Mouse (Mus musculus): Measurements from ENCODE around the gene Cck. TPM values are rescaled to one million over a fixed set of nuclear protein-coding genes. Genes with fewer than 3 reads are reported as not detected.

Gene Cck
- total and polyA plus RNA-seq, 2 experiments from 2014 or later, result 150 to 174 TPM

GRCm38 (mm10) chr9:121487216-121487615, 8.3 kb downstream of the Cck start:
- Histone ChIP-seq H3K36me3 (ENCODE audit: insufficient read depth) (no peaks in the 10 kb centered on the region), H3K4me1 (ENCODE audit: insufficient read depth) (peaks cover 3% of the 10 kb centered on the region), H3K27ac (ENCODE audit: low read depth, low read length) (no peak overlapping the region; the same call in 1 of the 2 replicates), H3K27me3 (ENCODE audit: insufficient read depth, low read length) (no peaks in the 10 kb centered on the region; the same call in 1 of the 2 replicates), H3K9ac (no peak overlapping the region), H3K4me2 (ENCODE audit: low read depth) (no peak overlapping the region), H3K4me3 (ENCODE audit: low read depth, low read length) (no peak overlapping the region), H3K9me3 (ENCODE audit: low read length) (peaks cover 3% of the 10 kb centered on the region; the same call in 1 of the 2 replicates)
- DNase-seq (no peak), ATAC-seq (peak; percentile 10; the same call in 1 of the 2 replicates)
- no peak for TF ChIP-seq CTCF (IDR thresholded peaks at IDR 0.05; ENCODE audit: low read depth)
- 63% methylated on average over 7 of the region's 7 CpGs for WGBS

- Histone ChIP-seq H3K4me1 (ENCODE audit: insufficient read depth) (peaks cover 3% of the 10 kb centered on the region; the same call in 1 of the 2 replicates), H3K27ac (ENCODE audit: low read depth, low read length) (no peak overlapping the region), H3K9me3 (ENCODE audit: low read length) (no peaks in the 10 kb centered on the region), H3K4me3 (ENCODE audit: low read depth, low read length) (no peak overlapping the region), H3K9ac (no peak overlapping the region), H3K4me2 (ENCODE audit: low read depth) (no peak overlapping the region), H3K36me3 (ENCODE audit: insufficient read depth) (peaks cover 8% of the 10 kb centered on the region; the same call in 1 of the 2 replicates), H3K27me3 (ENCODE audit: insufficient read depth, low read length) (no peaks in the 10 kb centered on the region)
- peak; percentile 91 for DNase-seq
- peak; percentile 71 for ATAC-seq
- 20% methylated on average over 5 of the region's 5 CpGs for whole genome bisulfite sequencing
- TF ChIP-seq CTCF (IDR thresholded peaks at IDR 0.05; ENCODE audit: low read depth), result peak; percentile 97
These were observed 16.0 kb downstream of the Cck start for GRCm38 (mm10) chr9:121479453-121479852.

- peak overlapping the region; percentile 42 for H3K4me2 ChIP-seq (ENCODE audit: low read depth)
- ATAC-seq, result peak; percentile 68
- no peak overlapping the region; the same call in 1 of the 2 replicates for H3K27ac ChIP-seq (ENCODE audit: low read depth, low read length)
- no peak overlapping the region for H3K4me3 ChIP-seq (ENCODE audit: low read depth, low read length)
- TF ChIP-seq CTCF (IDR thresholded peaks at IDR 0.05; ENCODE audit: low read depth), result peak; percentile 91
- peaks cover 28% of the 10 kb centered on the region; the same call in 1 of the 2 replicates for H3K36me3 ChIP-seq (ENCODE audit: insufficient read depth)
- 6% methylated on average over 15 of the region's 15 CpGs for WGBS
- H3K9ac ChIP-seq, result peak overlapping the region; percentile 37
- H3K4me1 ChIP-seq (ENCODE audit: insufficient read depth), result 0 out of 2 replicates have a peak, but pooled peaks cover 3% of the 10 kb centered on the region
- DNase-seq, result peak; percentile 95
- no peaks in the 10 kb centered on the region for H3K9me3 ChIP-seq (ENCODE audit: low read length)
- H3K27me3 ChIP-seq (ENCODE audit: insufficient read depth, low read length), result no peaks in the 10 kb centered on the region
These were observed 18.1 kb downstream of the Cck start for GRCm38 (mm10) chr9:121477305-121477911.

- ATAC-seq (no peak), DNase-seq (no peak)
- Histone ChIP-seq H3K4me3 (ENCODE audit: low read depth, low read length) (no peak overlapping the region), H3K9ac (no peak overlapping the region), H3K27me3 (ENCODE audit: insufficient read depth, low read length) (no peaks in the 10 kb centered on the region), H3K36me3 (ENCODE audit: insufficient read depth) (peaks cover 37% of the 10 kb centered on the region), H3K27ac (ENCODE audit: low read depth, low read length) (no peak overlapping the region), H3K9me3 (ENCODE audit: low read length) (no peaks in the 10 kb centered on the region), H3K4me2 (ENCODE audit: low read depth) (no peak overlapping the region), H3K4me1 (ENCODE audit: insufficient read depth) (0 out of 2 replicates have a peak, but pooled peaks cover 3% of the 10 kb centered on the region)
- no peak for TF ChIP-seq CTCF (IDR thresholded peaks at IDR 0.05; ENCODE audit: low read depth)
- 69% methylated on average over 16 of the region's 16 CpGs for WGBS
These were observed 19.7 kb downstream of the Cck start for GRCm38 (mm10) chr9:121475488-121476452.

GRCm38 (mm10) chr9:121474771-121475170, 20.7 kb downstream of the Cck start:
- no peak for DNase-seq
- no peak overlapping the region for H3K9ac ChIP-seq
- H3K4me2 ChIP-seq (ENCODE audit: low read depth), result no peak overlapping the region
- peak; percentile 55 for TF ChIP-seq CTCF (IDR thresholded peaks at IDR 0.05; ENCODE audit: low read depth)
- ATAC-seq, result no peak
- H3K4me1 ChIP-seq (ENCODE audit: insufficient read depth), result 0 out of 2 replicates have a peak, but pooled peaks cover 3% of the 10 kb centered on the region
- no peaks in the 10 kb centered on the region for H3K9me3 ChIP-seq (ENCODE audit: low read length)
- H3K4me3 ChIP-seq (ENCODE audit: low read depth, low read length), result no peak overlapping the region
- H3K36me3 ChIP-seq (ENCODE audit: insufficient read depth), result peaks cover 37% of the 10 kb centered on the region
- no peaks in the 10 kb centered on the region for H3K27me3 ChIP-seq (ENCODE audit: insufficient read depth, low read length)
- 85% methylated on average over 5 of the region's 5 CpGs for whole genome bisulfite sequencing
- no peak overlapping the region for H3K27ac ChIP-seq (ENCODE audit: low read depth, low read length)

- H3K27me3 ChIP-seq (ENCODE audit: insufficient read depth, low read length), result no peaks in the 10 kb centered on the region
- H3K4me1 ChIP-seq (ENCODE audit: insufficient read depth), result no peaks in the 10 kb centered on the region
- ATAC-seq (no peak), DNase-seq (no peak)
- peaks cover 61% of the 10 kb centered on the region for H3K36me3 ChIP-seq (ENCODE audit: insufficient read depth)
- TF ChIP-seq CTCF (IDR thresholded peaks at IDR 0.05; ENCODE audit: low read depth), result no peak
- no peaks in the 10 kb centered on the region for H3K9me3 ChIP-seq (ENCODE audit: low read length)
- H3K4me3 ChIP-seq (ENCODE audit: low read depth, low read length), result no peak overlapping the region
- WGBS, result 63% methylated on average over 6 of the region's 6 CpGs
- H3K27ac ChIP-seq (ENCODE audit: low read depth, low read length), result no peak overlapping the region
- no peak overlapping the region for H3K4me2 ChIP-seq (ENCODE audit: low read depth)
- no peak overlapping the region for H3K9ac ChIP-seq
These were observed 25.8 kb downstream of the Cck start for GRCm38 (mm10) chr9:121469711-121470110.

Data from forebrain, postnatal 0 days (tissue).